Mouse (Mus musculus) adrenal gland, postnatal 25 days (tissue): ENCODE data around the gene Rapgef5. TPM values are rescaled to one million over a fixed set of nuclear protein-coding genes. Genes with fewer than 3 reads are reported as not detected.

Experiments used
- DNase-seq: peaks from one replicate; pipeline ENCODE4 v3.0.0; 2021; ENCODE audit warnings: mixed read lengths
- long read RNA-seq: library from polyadenylated mRNA; stranded (forward); transcript quantifications from one replicate; pipeline ENCODE4 v2.0.0, GENCODE M21; 2021
- total RNA-seq: library from RNA; stranded (reverse); gene quantifications from 2 replicates; pipeline ENCODE4 v1.2.3, GENCODE M21; 2021

Gene Rapgef5
- 31.3 and 41.8 TPM in 2 replicates for total RNA-seq
- long read RNA-seq, full-length matches to known transcripts: 2 of 8 reads
- long read RNA-seq, partial matches to known transcripts: 2 of 8 reads
- long read RNA-seq, other reads (novel, unspliced or antisense): 4 of 8 reads

- no peak for DNase-seq
Observed at GRCm38 (mm10) chr12:117516179-117516578, at the start of gene Rapgef5. TSS of gene Rapgef5 (plus strand) at chr12:117516479.

GRCm38 (mm10) chr12:117468329-117468728 lies 48.0 kb upstream of the Rapgef5 start:
- DNase-seq: no peak

GRCm38 (mm10) chr12:117479014-117479413 lies 37.3 kb upstream of the Rapgef5 start:
- no peak for DNase-seq

GRCm38 (mm10) chr12:117479680-117480079 lies 36.6 kb upstream of the Rapgef5 start:
- DNase-seq: no peak

GRCm38 (mm10) chr12:117480958-117481357 lies 35.3 kb upstream of the Rapgef5 start:
- DNase-seq: no peak

GRCm38 (mm10) chr12:117482665-117483064 lies 33.6 kb upstream of the Rapgef5 start:
- no peak for DNase-seq

GRCm38 (mm10) chr12:117486118-117487057 lies 29.9 kb upstream of the Rapgef5 start:
- no peak for DNase-seq

GRCm38 (mm10) chr12:117496501-117497176 lies 19.6 kb upstream of the Rapgef5 start:
- DNase-seq: no peak

GRCm38 (mm10) chr12:117497361-117497760 lies 18.9 kb upstream of the Rapgef5 start:
- no peak for DNase-seq

GRCm38 (mm10) chr12:117499242-117499641 lies 17.0 kb upstream of the Rapgef5 start:
- no peak for DNase-seq

- DNase-seq: no peak
Observed at GRCm38 (mm10) chr12:117501180-117501579, 15.1 kb upstream of the Rapgef5 start.

- DNase-seq: no peak
Observed at GRCm38 (mm10) chr12:117502834-117503233, 13.4 kb upstream of the Rapgef5 start.

GRCm38 (mm10) chr12:117505163-117505562 lies 11.1 kb upstream of the Rapgef5 start:
- DNase-seq: no peak

- no peak for DNase-seq
Observed at GRCm38 (mm10) chr12:117507772-117508171, 8.5 kb upstream of the Rapgef5 start.

GRCm38 (mm10) chr12:117509919-117510318 lies 6.4 kb upstream of the Rapgef5 start:
- DNase-seq: no peak

- DNase-seq: no peak
Observed at GRCm38 (mm10) chr12:117512468-117512867, 3.8 kb upstream of the Rapgef5 start.

GRCm38 (mm10) chr12:117513150-117513932 lies 2.9 kb upstream of the Rapgef5 start:
- DNase-seq: no peak

- no peak for DNase-seq
Observed at GRCm38 (mm10) chr12:117517275-117517936, 1.1 kb downstream of the Rapgef5 start.

- no peak for DNase-seq
Observed at GRCm38 (mm10) chr12:117524311-117525013, 8.2 kb downstream of the Rapgef5 start.

GRCm38 (mm10) chr12:117527889-117528288 lies 11.6 kb downstream of the Rapgef5 start:
- DNase-seq: no peak
